Mouse (Mus musculus): Measurements from ENCODE around the gene Limd2.
"Not testable (repeated sequence)": the region's sequence is repeated elsewhere in the genome, so short reads cannot be mapped to it uniquely, and the experiment has no call there.

The Limd2 gene

GRCm38 (mm10) chr11:106126727-106127373 lies 33.8 kb downstream of the Limd2 start:
- DNase-seq (ENCODE audit: low spot score) = not testable (repeated sequence)

GRCm38 (mm10) chr11:106125827-106126226 lies 34.8 kb downstream of the Limd2 start:
- DNase-seq (ENCODE audit: low spot score) = no peak

DNA sequence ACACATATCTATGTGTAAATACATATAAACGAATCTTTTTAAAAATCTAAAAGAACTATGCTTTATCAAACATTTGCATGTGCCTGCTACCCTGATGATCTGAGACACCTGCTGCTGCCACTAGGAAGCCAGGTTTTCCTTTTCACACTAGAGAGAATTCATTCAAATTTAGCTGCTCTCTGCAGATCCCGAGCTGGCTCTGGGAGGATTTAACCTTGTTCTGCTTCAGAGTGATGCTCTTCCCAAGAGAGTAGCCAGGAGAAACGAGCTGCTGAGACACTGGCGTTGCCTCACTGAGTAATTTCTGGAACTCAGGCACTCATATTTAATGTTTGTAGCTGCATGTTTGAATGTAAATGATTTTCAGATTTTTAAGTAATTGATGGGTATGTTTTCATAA lies 35.9 kb downstream of the Limd2 start:
- no peak for DNase-seq (ENCODE audit: low spot score)

DNA sequence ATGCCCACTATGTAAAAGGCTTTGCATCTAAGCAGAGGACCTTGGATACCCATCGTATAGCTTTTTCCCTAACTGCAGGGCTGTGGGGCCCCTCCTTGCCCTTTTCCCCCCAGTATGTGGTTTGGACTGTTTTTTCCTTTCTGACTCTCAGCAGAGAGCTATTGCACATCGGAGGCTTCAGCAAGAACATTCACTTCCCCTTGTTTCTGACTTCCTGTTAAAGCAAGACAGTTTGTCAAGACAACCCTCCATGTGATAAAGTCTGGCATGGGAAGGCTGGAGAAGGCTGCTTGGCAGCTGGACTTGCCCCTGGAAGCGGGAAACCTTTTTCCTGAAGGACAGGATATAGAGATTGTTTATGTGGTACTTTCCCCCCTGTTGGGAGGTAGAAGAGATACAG lies 37.9 kb downstream of the Limd2 start:
- no peak for DNase-seq (ENCODE audit: low spot score)

GRCm38 (mm10) chr11:106122221-106122620 lies 38.4 kb downstream of the Limd2 start:
- DNase-seq (ENCODE audit: low spot score) = no peak

DNA sequence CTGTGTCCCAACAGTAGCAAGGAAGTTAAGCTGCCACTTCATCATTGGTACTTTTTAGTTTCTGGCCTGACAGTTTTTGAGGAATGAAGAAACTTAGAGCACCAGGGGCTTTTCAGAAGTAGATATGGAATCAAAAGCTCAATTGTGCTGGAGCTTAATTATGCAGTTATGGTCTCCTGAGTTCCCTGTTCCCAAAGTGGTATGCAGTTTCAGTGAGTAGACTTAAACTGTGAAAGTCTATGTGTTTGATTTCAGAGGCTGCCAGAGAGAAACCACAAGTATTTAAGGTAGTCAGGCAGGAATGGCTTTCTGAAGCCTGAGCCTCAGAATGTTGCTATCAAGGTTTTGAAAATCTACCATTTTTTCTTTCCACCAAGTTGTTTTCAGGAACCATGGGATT lies 49.0 kb downstream of the Limd2 start:
- DNase-seq (ENCODE audit: low spot score) = no peak

All from embryo, embryonic 10.5 days (tissue).